9 mouse cellular contexts compared by ENCODE assay signal in the genomic region with DNA sequence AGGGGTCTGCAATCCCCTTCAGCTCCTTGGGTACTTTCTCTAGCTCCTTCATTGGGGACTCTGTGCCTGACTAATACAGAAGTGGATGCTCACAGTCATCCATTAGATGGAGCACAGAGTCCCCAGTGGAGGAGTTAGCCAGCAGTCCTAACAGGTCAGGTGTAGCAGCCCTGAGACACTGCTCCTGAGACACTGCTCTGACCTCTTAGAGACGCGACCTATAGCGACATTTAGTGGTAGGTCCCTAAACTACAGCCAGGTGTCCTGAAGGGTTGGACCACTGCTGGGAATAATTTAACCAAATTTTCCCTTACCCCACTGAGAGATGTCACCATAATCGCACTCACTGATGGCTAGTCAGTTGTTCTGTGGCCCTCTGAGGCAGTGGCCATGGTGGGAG.
DNase-seq lines count a peak whose midpoint lies in the region; ATAC-seq and TF ChIP-seq lines count a peak whose summit lies in the region.
"Had no signal": no experiment of that assay in that cellular context is flagged by ENCODE, and none has a peak within 500 bp of the region (broad histone marks: within the 10 kb centered on the region; RNA-seq: fewer than 3 reads in every experiment).

No protein-coding gene starts in this region.

- no peak overlapping the region for H3K27ac ChIP-seq in intestine, embryonic 16.5 days (ENCODE audit: low read length)
- H3K27ac ChIP-seq in lung, postnatal 0 days (ENCODE audit: low read length), result no peak overlapping the region

- no peak for TF ChIP-seq EP300 in lung, postnatal 0 days (IDR thresholded peaks at IDR 0.05)

- no peaks in the 10 kb centered on the region for H3K9me3 ChIP-seq in intestine, embryonic 16.5 days (ENCODE audit: control insufficient read depth, low read length)
- H3K9me3 ChIP-seq in lung, postnatal 0 days (ENCODE audit: low read length), result no peaks in the 10 kb centered on the region

- TF ChIP-seq CTCF in lung, postnatal 0 days (IDR thresholded peaks at IDR 0.05), result peak; percentile 91

- H3K27me3 ChIP-seq in intestine, embryonic 16.5 days (replicated peaks; ENCODE audit: control insufficient read depth, insufficient read depth, low read length), result no peaks in the 10 kb centered on the region
- H3K27me3 ChIP-seq in lung, postnatal 0 days (replicated peaks; ENCODE audit: insufficient read depth, low read length), result no peaks in the 10 kb centered on the region

- no peak overlapping the region for H3K4me3 ChIP-seq in intestine, embryonic 16.5 days (ENCODE audit: low read length)
- H3K4me3 ChIP-seq in lung, postnatal 0 days (ENCODE audit: low read depth, low read length), result no peak overlapping the region
- H3K4me3 ChIP-seq: erythroblast, embryonic 14.5 days had no signal

- H3K4me1 ChIP-seq in intestine, embryonic 16.5 days (ENCODE audit: control insufficient read depth, insufficient read depth, low read length), result no peaks in the 10 kb centered on the region
- no peaks in the 10 kb centered on the region for H3K4me1 ChIP-seq in lung, postnatal 0 days (ENCODE audit: insufficient read depth, low read depth, low read length)

- no peaks in the 10 kb centered on the region for H3K36me3 ChIP-seq in intestine, embryonic 16.5 days (ENCODE audit: control insufficient read depth, insufficient read depth, low read length)
- H3K36me3 ChIP-seq in lung, postnatal 0 days (ENCODE audit: insufficient read depth, low read length), result no peaks in the 10 kb centered on the region

- no peak overlapping the region for H3K9ac ChIP-seq in intestine, embryonic 16.5 days (ENCODE audit: low read depth, low read length)
- no peak overlapping the region for H3K9ac ChIP-seq in lung, postnatal 0 days (replicated peaks; ENCODE audit: low read depth)

- intact Hi-C loops in gastrocnemius, postnatal 14 days (cut with DNase I; ENCODE audit: low total_unique reads), result loop anchor here (5.0 kb wide), 1 partner anchor 331 kb away; no protein-coding TSS in a partner anchor

- no peak overlapping the region for H3K4me2 ChIP-seq in intestine, embryonic 16.5 days (ENCODE audit: low read depth, low read length)
- no peak overlapping the region for H3K4me2 ChIP-seq in lung, postnatal 0 days (replicated peaks; ENCODE audit: low read depth, low read length)

- ATAC-seq in intestine, embryonic 16.5 days, result peak; percentile 72; the same call in 1 of the 2 replicates
- ATAC-seq in lung, postnatal 0 days, result peak; percentile 75

- 6% methylated on average over 4 of the region's 4 CpGs for WGBS in intestine, embryonic 16.5 days
- WGBS in lung, postnatal 0 days, result 7% methylated on average over 4 of the region's 4 CpGs

- peak; percentile 70 for DNase-seq in urinary bladder, postnatal 14 days (ENCODE audit: low spot score)
- no peak for DNase-seq in urinary bladder, adult 2 months (ENCODE audit: low spot score)
- peak; percentile 56 to 58 for DNase-seq in cerebellum, adult 18-20 months
- DNase-seq in gastrocnemius, postnatal 14 days, result peak; percentile 17
- peak; percentile 74 for DNase-seq in lung, postnatal 0 days (ENCODE audit: low spot score)
- peak; percentile 12 for DNase-seq in skeletal muscle tissue, adult 2 months (ENCODE audit: low read depth, low spot score)
- DNase-seq in right cerebral cortex, postnatal 25 days, result no peak

Comparison
In these comparisons a context has a peak if more than half of its experiments do, and no peak if none do; other contexts are left out.
1. DNase-seq: peak in urinary bladder, postnatal 14 days (single experiment), cerebellum, adult 18-20 months (2 of 2), gastrocnemius, postnatal 14 days (single experiment), lung, postnatal 0 days (single experiment) and skeletal muscle tissue, adult 2 months (single experiment); none in urinary bladder, adult 2 months (single experiment) and right cerebral cortex, postnatal 25 days (single experiment).